Mouse (Mus musculus) layer of hippocampus, adult 18-20 months (tissue): Measurements from ENCODE around the gene Tsr1. TPM values are rescaled to one million over a fixed set of nuclear protein-coding genes. Genes with fewer than 3 reads are reported as not detected.

Experiments used
- DNase-seq, 2 experiments: peaks; one replicate each; pipeline ENCODE4 v3.0.0; 2022; ENCODE audit warnings: low spot score in 2 of 2
- long read RNA-seq: library from polyadenylated mRNA; stranded (forward); transcript quantifications from one replicate; pipeline ENCODE4 v2.0.0, GENCODE M21; 2021
- total RNA-seq, 2 experiments: library from RNA; stranded (reverse); gene quantifications; 2 replicates each; pipeline ENCODE4 v1.2.3; 2021

Tsr1 gene
- total RNA-seq = 10 to 100 TPM; 30.3 to 33.4 TPM
- long read RNA-seq, transcript Tsr1-201 (15 exons, 3,389 nt) = major isoform, 39 of 43 reads
- long read RNA-seq, partial matches to known transcripts = 3 of 43 reads
- long read RNA-seq, other reads (novel, unspliced or antisense) = 1 of 43 reads

- peak; percentile 78 to 90 for DNase-seq
Measured at GRCm38 (mm10) chr11:74897678-74898516, at the start of gene Tsr1. Gene Tsr1 (plus strand): TSS chr11:74898071.

- no peak for DNase-seq
Measured at GRCm38 (mm10) chr11:74850998-74851661, 46.7 kb upstream of the Tsr1 start.

- no peak for DNase-seq
Measured at GRCm38 (mm10) chr11:74857756-74858155, 40.1 kb upstream of the Tsr1 start.

- DNase-seq = no peak
Measured at GRCm38 (mm10) chr11:74862129-74862528, 35.7 kb upstream of the Tsr1 start.

- no peak for DNase-seq
Measured at GRCm38 (mm10) chr11:74863471-74863870, 34.4 kb upstream of the Tsr1 start.

GRCm38 (mm10) chr11:74864421-74864820 is 33.5 kb upstream of the Tsr1 start:
- DNase-seq = no peak

- no peak for DNase-seq
Measured at GRCm38 (mm10) chr11:74865252-74865651, 32.6 kb upstream of the Tsr1 start.

GRCm38 (mm10) chr11:74866640-74867039 is 31.2 kb upstream of the Tsr1 start:
- peak in 1 of 2 experiments; percentile 51 for DNase-seq

- DNase-seq = no peak
Measured at GRCm38 (mm10) chr11:74867181-74867580, 30.7 kb upstream of the Tsr1 start.

- no peak for DNase-seq
Measured at GRCm38 (mm10) chr11:74868046-74868760, 29.7 kb upstream of the Tsr1 start.

- DNase-seq = no peak
Measured at GRCm38 (mm10) chr11:74869603-74870002, 28.3 kb upstream of the Tsr1 start.

- DNase-seq = no peak
Measured at GRCm38 (mm10) chr11:74870544-74870943, 27.3 kb upstream of the Tsr1 start.

- DNase-seq = peak; percentile 64 to 82
Measured at GRCm38 (mm10) chr11:74870991-74871622, 26.8 kb upstream of the Tsr1 start.

GRCm38 (mm10) chr11:74874630-74875029 is 23.2 kb upstream of the Tsr1 start:
- peak; percentile 64 to 82 for DNase-seq

- peak; percentile 78 to 81 for DNase-seq
Measured at GRCm38 (mm10) chr11:74876801-74877200, 21.1 kb upstream of the Tsr1 start.

- DNase-seq = no peak
Measured at GRCm38 (mm10) chr11:74880999-74881398, 16.9 kb upstream of the Tsr1 start.

GRCm38 (mm10) chr11:74881979-74882378 is 15.9 kb upstream of the Tsr1 start:
- peak; percentile 55 to 70 for DNase-seq

GRCm38 (mm10) chr11:74883098-74883497 is 14.8 kb upstream of the Tsr1 start:
- DNase-seq = no peak

GRCm38 (mm10) chr11:74894619-74895018 is 3.3 kb upstream of the Tsr1 start:
- DNase-seq = no peak

GRCm38 (mm10) chr11:74895980-74896900 is 1.6 kb upstream of the Tsr1 start:
- peak; percentile 40 to 68 for DNase-seq
